Mouse (Mus musculus): ENCODE results near the gene Ms4a4a.
"Not testable (repeated sequence)": the region's sequence is repeated elsewhere in the genome, so short reads cannot be mapped to it uniquely, and the experiment has no call there.

Ms4a4a gene

GRCm38 (mm10) chr19:11375273-11375672, at the start of gene Ms4a4a:
Ms4a4a (plus strand) TSS chr19:11375523.
- DNase-seq = no peak

- no peak for DNase-seq
Observed at GRCm38 (mm10) chr19:11335932-11336331, 39.4 kb upstream of the Ms4a4a start, which contains the start of gene Ms4a7. Ms4a7 (minus strand) TSS chr19:11336146.

DNA sequence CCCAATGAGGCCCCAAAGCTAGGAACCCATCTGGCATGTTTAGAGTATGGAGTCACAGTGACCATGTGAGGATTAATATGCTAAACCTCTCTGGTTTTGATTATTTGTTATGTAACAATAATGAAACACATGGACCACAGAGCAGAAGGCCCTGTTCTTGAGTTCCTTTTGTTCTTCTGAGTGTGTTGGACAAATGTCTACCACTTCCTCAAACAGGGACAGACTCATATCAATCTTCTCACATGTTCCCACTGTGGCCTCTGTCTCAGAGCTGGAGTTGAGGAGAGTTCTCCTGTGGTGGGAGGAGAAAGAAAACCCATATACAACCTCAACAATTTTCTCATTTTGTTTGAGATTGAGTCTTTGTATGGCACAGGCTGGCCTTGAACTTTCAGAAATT, 32.2 kb upstream of the Ms4a4a start:
- no peak for DNase-seq

DNA sequence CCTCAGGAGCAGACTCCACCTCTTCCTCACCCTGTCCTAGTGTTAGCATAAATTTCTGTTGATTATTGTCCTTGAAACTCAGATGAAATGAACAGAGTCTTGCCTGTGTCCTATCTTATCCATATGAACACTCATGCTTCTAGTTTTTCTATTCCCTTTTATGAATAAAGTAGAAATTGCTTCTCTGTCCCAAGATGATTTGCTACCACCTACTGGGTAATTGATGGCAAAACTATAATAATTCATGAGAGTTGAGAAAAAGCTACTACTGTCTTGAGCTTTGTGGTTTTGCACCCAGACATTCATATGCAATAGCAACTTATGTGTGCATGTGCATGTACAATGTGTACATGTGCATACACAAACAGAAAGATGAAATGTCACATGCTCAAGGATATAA, 31.3 kb upstream of the Ms4a4a start:
- no peak for DNase-seq

- peak; percentile 4 for DNase-seq
Observed at GRCm38 (mm10) chr19:11349698-11350481, 25.4 kb upstream of the Ms4a4a start.

DNA sequence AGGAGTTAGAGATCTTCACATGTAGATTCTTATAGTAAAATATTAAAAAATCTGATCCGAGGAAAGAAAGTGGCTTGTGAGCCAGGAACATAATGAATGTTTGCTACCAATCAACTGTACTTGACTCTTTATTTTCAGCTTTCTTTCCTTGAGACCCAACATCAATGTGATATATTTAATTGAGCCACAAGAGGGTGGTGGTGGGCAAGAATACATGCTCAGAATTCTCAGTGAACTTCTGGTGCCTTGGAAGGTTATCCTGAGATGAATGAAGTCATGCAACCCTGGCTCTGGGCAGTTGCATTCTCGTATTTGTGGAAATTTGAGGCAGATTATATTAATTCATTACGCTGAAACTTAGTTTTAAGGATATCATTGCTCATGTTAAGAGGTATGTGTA, 23.4 kb upstream of the Ms4a4a start:
- DNase-seq = no peak

GRCm38 (mm10) chr19:11355730-11356129, 19.6 kb upstream of the Ms4a4a start:
- no peak for DNase-seq

DNA sequence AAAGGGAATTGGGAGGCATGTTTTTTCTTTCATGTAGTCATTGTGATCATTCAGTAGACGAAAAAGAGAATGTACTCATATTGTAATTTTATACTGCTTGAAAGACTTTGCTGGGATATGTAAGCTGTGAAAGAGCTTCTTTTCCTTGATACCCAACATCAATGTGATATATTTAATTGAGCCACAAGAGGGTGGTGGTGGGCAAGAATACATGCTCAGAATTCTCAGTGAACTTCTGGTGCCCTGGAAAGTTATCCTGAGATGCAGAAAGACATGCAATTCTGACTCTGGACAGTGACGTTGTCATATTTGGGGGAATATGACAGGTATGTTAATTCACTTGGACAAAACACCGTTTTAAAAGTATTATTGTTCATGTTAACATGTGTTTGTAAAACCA, 15.2 kb upstream of the Ms4a4a start:
- DNase-seq = no peak

GRCm38 (mm10) chr19:11362002-11362401, 13.3 kb upstream of the Ms4a4a start:
- no peak for DNase-seq

DNA sequence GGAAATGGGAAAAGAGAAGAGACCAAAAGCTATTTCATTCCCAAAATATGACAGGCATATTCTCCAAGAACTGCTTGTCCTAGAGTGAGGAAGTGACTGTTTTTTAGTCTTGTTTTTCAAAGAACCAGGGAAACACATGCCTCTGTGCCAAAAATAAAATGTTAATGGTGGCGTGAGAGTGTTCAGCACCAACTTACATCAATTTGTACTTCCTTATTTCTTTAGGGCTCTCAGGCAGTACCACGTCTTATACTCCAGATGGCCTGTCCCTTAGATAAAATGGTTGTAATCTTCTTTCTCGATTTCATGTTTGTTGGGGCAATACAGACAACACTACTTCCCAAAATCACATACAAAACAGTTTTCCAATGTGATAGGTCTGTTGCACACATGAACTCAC, 7.0 kb upstream of the Ms4a4a start:
- no peak for DNase-seq

- no peak for DNase-seq
Observed at GRCm38 (mm10) chr19:11371181-11371580, 4.1 kb upstream of the Ms4a4a start.

GRCm38 (mm10) chr19:11376399-11376798, 1.1 kb downstream of the Ms4a4a start:
- DNase-seq = no peak

DNA sequence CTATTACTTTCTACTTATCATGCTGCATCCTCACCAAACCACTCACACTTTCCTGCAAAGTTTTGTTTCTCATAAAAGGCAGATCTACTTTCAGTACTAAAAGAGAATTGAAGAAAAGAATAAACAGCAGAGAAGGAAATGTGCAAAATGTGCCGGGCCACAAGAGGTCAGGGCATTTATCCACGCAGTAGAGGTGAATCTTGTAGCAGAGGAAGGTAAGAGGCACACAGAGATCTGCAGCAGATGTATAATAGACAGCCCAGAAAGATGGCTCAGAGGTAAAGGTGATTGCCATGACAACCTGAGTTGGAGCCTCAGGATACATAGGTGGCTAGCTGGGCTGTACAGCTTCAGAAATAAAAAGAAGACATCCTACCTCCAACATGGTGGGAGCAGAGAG, 11.8 kb downstream of the Ms4a4a start:
- no peak for DNase-seq

- no peak for DNase-seq
Observed at GRCm38 (mm10) chr19:11387685-11388084, 12.4 kb downstream of the Ms4a4a start.

GRCm38 (mm10) chr19:11388949-11389348, 13.6 kb downstream of the Ms4a4a start:
- DNase-seq = no peak

GRCm38 (mm10) chr19:11395769-11396168, 20.4 kb downstream of the Ms4a4a start:
- DNase-seq = no peak

- DNase-seq = no peak
Observed at GRCm38 (mm10) chr19:11404527-11404926, 29.2 kb downstream of the Ms4a4a start, which contains the start of gene Ms4a4c. Ms4a4c (plus strand) TSS chr19:11404770.

DNA sequence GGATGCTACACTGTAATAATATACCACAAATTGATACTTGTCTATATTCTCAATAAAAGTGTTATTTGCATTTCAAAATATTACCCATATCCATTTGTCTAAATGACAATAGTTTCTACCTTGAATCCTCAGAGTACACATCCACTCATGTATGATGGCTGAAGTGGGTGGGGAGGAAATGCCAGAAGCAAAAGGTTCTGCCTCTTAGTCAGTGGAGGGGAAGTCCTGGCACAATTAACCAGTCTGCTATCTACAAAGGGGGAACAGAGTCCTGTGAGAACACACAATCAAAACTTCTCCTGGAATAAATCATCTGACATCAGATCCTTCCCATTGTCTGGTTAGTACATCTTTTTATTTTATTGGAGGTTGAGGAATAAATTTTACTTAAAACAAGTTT, 32.1 kb downstream of the Ms4a4a start:
- no peak for DNase-seq

DNA sequence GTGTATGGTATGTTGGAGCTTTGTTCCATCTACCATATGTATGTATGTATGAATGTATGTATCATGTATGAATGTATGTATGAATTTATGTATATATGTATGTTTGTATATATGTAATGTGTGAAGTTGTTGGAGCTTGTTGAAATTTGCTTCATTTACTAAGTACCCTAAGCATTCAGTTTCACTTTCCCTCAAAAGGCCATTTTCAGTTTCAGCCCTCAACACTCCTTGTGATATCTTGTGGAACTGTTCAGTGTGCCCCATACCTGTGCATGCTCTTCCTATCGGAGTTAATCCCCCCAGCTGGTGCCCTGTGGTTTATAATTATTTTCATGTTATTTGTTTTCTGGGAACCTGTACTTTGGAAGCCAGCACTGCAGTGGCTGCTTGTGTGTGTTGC, 33.3 kb downstream of the Ms4a4a start:
- DNase-seq = no peak

- no peak for DNase-seq
Observed at GRCm38 (mm10) chr19:11411640-11412039, 36.3 kb downstream of the Ms4a4a start.

- no peak for DNase-seq
Observed at GRCm38 (mm10) chr19:11414084-11414483, 38.8 kb downstream of the Ms4a4a start.

DNA sequence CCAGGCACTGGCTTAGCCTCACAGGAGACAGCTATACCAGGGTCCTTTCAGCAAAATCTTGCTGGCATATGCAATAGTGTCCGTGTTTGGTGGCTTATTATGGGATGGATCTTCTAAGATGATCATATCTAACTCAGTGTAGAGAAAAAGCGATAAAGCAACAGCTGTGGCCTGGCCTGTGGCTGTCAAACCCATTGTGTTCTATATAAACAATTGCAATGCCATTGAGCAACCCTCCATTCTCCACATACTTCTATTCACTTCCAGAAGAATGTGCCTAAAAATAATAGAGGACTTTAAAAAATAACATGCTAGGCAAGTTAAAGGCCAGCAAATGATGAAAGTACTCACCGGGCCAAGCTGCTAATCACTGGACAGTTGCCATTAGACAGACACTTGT, 40.3 kb downstream of the Ms4a4a start:
- no peak for DNase-seq

GRCm38 (mm10) chr19:11418865-11419264, 43.5 kb downstream of the Ms4a4a start:
- not testable (repeated sequence) for DNase-seq

DNA sequence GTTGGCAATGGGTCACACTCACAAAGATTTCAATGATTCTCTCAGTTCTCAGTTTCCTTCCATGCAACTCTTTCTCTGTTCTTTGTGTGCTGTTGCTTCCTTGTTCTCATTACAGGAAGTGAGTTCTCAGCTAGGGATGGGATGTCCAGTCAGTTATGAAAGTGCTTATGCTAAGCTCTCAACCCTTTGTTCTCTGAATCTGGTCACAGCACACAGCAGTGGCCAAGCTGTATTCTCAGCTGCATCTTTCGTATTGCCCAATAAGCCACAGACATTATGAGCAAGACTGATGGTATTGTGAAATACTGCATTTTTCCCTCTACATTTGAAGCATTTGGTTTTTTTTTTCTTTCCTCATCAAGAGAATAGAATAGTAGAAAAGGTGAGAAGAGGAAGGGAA, 55.9 kb downstream of the Ms4a4a start:
- not testable (repeated sequence) for DNase-seq

All from right cerebral cortex, adult 18-20 months (tissue).